Mouse (Mus musculus) testis, postnatal 10 days (tissue): ENCODE measurements around the gene Dusp8.

Source experiments
- DNase-seq: peaks from one replicate; pipeline ENCODE4 v3.0.0; 2021; ENCODE audit warnings: low spot score

The Dusp8 gene

DNA sequence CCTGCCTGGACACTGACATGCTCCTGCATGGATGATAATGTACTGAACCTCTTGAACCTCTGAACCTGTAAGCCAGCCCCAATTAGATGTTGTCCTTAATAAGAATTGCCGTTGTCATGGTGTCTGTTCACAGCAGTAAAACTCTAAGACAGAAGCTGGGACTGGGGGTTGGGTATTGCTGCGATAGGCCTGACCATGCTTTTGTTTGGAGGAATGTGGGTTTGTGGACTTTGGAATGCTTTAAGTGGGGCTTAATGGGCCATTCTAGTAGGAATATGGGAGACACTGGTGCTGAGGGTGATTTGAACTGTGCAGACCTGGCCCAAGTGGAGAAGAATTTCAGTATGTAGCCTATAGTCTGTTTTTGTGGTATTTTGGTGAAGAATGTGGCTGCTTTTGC lies 50.3 kb downstream of the Dusp8 start:
- no peak for DNase-seq

DNA sequence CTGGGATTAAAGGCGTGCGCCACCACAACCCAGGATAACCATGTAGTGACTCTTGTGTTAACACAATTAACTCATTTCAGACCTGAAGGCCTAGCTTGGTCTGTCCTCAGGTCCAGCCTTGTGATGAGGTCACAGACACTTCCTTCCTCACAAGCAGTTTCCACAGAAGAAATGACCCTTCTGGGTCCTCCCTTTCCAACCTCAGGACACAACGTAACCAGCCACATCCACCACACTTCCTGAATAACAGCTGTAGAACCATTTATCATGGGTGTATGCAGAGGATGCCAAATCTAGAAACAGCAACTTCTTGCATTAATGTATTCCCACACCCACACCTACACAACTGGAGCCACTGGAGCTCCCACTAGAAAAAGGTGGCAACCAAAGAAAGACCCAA lies 54.9 kb downstream of the Dusp8 start:
- DNase-seq = no peak

GRCm38 (mm10) chr7:142037553-142038170 lies 58.0 kb downstream of the Dusp8 start:
- DNase-seq = no peak

- no peak for DNase-seq
Measured at GRCm38 (mm10) chr7:142035048-142035811, 60.4 kb downstream of the Dusp8 start.

- no peak for DNase-seq
Measured at GRCm38 (mm10) chr7:142034198-142034597, 61.4 kb downstream of the Dusp8 start.

GRCm38 (mm10) chr7:142030073-142030472 lies 65.6 kb downstream of the Dusp8 start:
- DNase-seq = no peak
